13 mouse cellular contexts compared by ENCODE assay signal in the genomic region with DNA sequence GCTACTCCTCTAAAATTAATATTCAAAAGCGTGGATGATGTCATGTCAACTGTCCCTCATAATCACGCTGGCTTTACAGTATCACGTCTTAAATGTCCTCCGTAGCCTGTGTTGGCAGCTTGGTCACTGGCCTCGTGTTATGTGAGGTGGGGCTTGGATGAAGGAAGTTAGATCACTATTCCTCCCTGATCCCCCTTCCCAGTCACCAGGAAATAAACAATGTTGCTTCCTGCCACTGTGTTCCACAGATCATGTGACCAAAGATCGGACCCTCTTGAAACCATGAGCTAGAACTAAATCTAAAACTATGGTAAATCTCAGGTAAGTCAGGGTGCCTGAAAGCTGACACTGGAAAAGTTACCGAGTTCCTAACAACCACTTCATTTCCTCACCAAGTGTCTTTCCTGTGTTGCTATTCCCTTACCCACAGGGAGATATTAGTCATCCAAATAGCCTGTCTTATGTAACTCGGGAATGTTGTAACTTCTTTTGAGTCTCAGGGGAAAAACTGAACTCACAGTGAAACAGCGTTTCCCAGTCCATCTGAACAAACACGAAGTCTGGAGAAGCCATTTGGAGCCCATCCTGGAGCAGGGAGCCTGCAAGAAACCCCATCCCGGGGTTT. TPM values are rescaled to one million over a fixed set of nuclear protein-coding genes. Genes with fewer than 3 reads are reported as not detected.
DNase-seq lines count a peak whose midpoint lies in the region; ATAC-seq and TF ChIP-seq lines count a peak whose summit lies in the region.
"Had no signal": no experiment of that assay in that cellular context is flagged by ENCODE, and none has a peak within 500 bp of the region (broad histone marks: within the 10 kb centered on the region; RNA-seq: fewer than 3 reads in every experiment).

No protein-coding gene starts in this region.

- no peaks in the 10 kb centered on the region for H3K27me3 ChIP-seq in heart, embryonic 12.5 days (replicated peaks)
- no peaks in the 10 kb centered on the region for H3K27me3 ChIP-seq in C2C12 (ENCODE audit: control insufficient read depth, insufficient read depth, insufficient read length)
- H3K27me3 ChIP-seq: CH12.LX; heart, embryonic 15.5 days; intestine, embryonic 15.5 days had no signal

- H3K79me2 ChIP-seq in C2C12 (ENCODE audit: control insufficient read depth, insufficient read depth), result no peaks in the 10 kb centered on the region

- no peak for TF ChIP-seq CTCF in C2C12 (IDR thresholded peaks at IDR 0.05; ENCODE audit: control insufficient read depth, insufficient read depth, insufficient read length)

- peaks cover 6% of the 10 kb centered on the region; the same call in 1 of the 2 replicates for H3K4me1 ChIP-seq in heart, embryonic 12.5 days (replicated peaks)
- H3K4me1 ChIP-seq: heart, embryonic 15.5 days; intestine, embryonic 15.5 days had no signal

- DNase-seq in heart, adult 11 months, result peak; percentile 97
- peak; percentile 50 for DNase-seq in fat pad, adult 2 months (ENCODE audit: extremely low read depth, low read depth, low spot score)
- peak; percentile 20 for DNase-seq in heart, postnatal 25 days (ENCODE audit: low spot score)
- no peak for DNase-seq in left cerebral cortex, postnatal 14 days (ENCODE audit: low spot score in 2 of 2)
- no peak for DNase-seq in layer of hippocampus, postnatal 14 days (ENCODE audit: low spot score in 2 of 2)
- no peak for DNase-seq in right cerebral cortex, adult 18-20 months
- DNase-seq: liver; thymus, postnatal 36 days had no signal

- H3K4me2 ChIP-seq in heart, embryonic 12.5 days, result no peak overlapping the region
- H3K4me2 ChIP-seq: heart, embryonic 15.5 days; intestine, embryonic 15.5 days had no signal

- no peak overlapping the region for H3K4me3 ChIP-seq in heart, embryonic 12.5 days
- H3K4me3 ChIP-seq in C2C12 (ENCODE audit: insufficient read depth, poor library complexity, severe bottlenecking), result no peak overlapping the region
- H3K4me3 ChIP-seq: heart, embryonic 15.5 days; intestine, embryonic 15.5 days had no signal

- H3K36me3 ChIP-seq in heart, embryonic 12.5 days, result no peaks in the 10 kb centered on the region
- no peaks in the 10 kb centered on the region for H3K36me3 ChIP-seq in C2C12 (ENCODE audit: control insufficient read depth, insufficient read depth)
- H3K36me3 ChIP-seq: heart, embryonic 15.5 days; intestine, embryonic 15.5 days had no signal

- no peak overlapping the region for H3K27ac ChIP-seq in heart, embryonic 12.5 days (ENCODE audit: poor library complexity, severe bottlenecking)
- H3K27ac ChIP-seq: heart, embryonic 15.5 days; intestine, embryonic 15.5 days had no signal

- H3K9ac ChIP-seq in heart, embryonic 12.5 days, result no peak overlapping the region
- H3K9ac ChIP-seq: heart, embryonic 15.5 days; intestine, embryonic 15.5 days had no signal

- WGBS in heart, embryonic 12.5 days, result 69% methylated on average over 11 of the region's 11 CpGs

- no peaks in the 10 kb centered on the region for H3K79me3 ChIP-seq in C2C12 (ENCODE audit: low read depth)

- H3ac ChIP-seq in C2C12 (ENCODE audit: control insufficient read depth, insufficient read length, low read depth), result peak overlapping the region; percentile 27

- intact Hi-C loops in heart, postnatal 25 days (cut with DNase I), result no loop called here
- intact Hi-C loops in left cerebral cortex, postnatal 14 days (cut with DNase I), result no loop called here

- no peaks in the 10 kb centered on the region for H3K9me3 ChIP-seq in heart, embryonic 12.5 days (replicated peaks)
- H3K9me3 ChIP-seq: heart, embryonic 15.5 days; intestine, embryonic 15.5 days had no signal

- no peak for ATAC-seq in heart, embryonic 12.5 days (ENCODE audit: insufficient number of reproducible peaks, low FRiP score)
- ATAC-seq: intestine, embryonic 15.5 days had no signal

TF ChIP-seq in C2C12, 6 proteins besides CTCF, POLR2A, EP300 and RAD21:
- TF ChIP-seq CEBPB (IDR thresholded peaks at IDR 0.05; ENCODE audit: low read depth) (peak; percentile 93), FOSL1 (IDR thresholded peaks at IDR 0.05; ENCODE audit: insufficient read depth, low read length, poor library complexity, severe bottlenecking) (peak; percentile 70), MYOD1 (IDR thresholded peaks at IDR 0.05; ENCODE audit: control insufficient read depth, insufficient read length, low read depth) (no peak), MAX (IDR thresholded peaks at IDR 0.05) (no peak), USF1 (IDR thresholded peaks at IDR 0.05; ENCODE audit: low read depth) (peak; percentile 41)

RNA-seq across cellular contexts. Expression of gene Mturn, which starts 25.8 kb away (rescaled TPM):
- 5.3 and 6.2 TPM in 2 replicates for polyA plus RNA-seq in heart, embryonic 12.5 days (2016; fragmentation: Nextera tagmentation; extraction: Ambion mirVana)
- 1.3 TPM for polyA plus RNA-seq in C2C12 (2012; fragmentation: generic; extraction: Trizol)
- 10 to 100 TPM; 14.5 to 16.1 TPM for total RNA-seq in heart, postnatal 25 days (2021)
- total RNA-seq in left cerebral cortex, postnatal 14 days (2021), result 10 to 100 TPM; 91.4 to 98.7 TPM
- 100 to 1,000 TPM; 164 to 166 TPM for total RNA-seq in layer of hippocampus, postnatal 14 days (2021)

RNA-seq across cellular contexts. Expression of gene Fkbp14, which starts 58.5 kb away (rescaled TPM):
- polyA plus RNA-seq in heart, embryonic 12.5 days (2016; fragmentation: Nextera tagmentation; extraction: Ambion mirVana), result 27.2 and 28.4 TPM in 2 replicates
- 5.0 TPM for polyA plus RNA-seq in C2C12 (2012; fragmentation: generic; extraction: Trizol)
- total RNA-seq in heart, postnatal 25 days (2021), result 10 to 100 TPM in 1 of 2 experiments, 1 to 10 TPM in 1; 8.2 to 10.4 TPM
- 1 to 10 TPM; 8.4 to 9.7 TPM for total RNA-seq in left cerebral cortex, postnatal 14 days (2021)
- 10 to 100 TPM; 12.5 to 16.6 TPM for total RNA-seq in layer of hippocampus, postnatal 14 days (2021)

Comparison
In these comparisons a context has a peak if more than half of its experiments do, and no peak if none do; other contexts are left out.
1. DNase-seq: peak in heart, adult 11 months (single experiment), fat pad, adult 2 months (single experiment) and heart, postnatal 25 days (single experiment); none in left cerebral cortex, postnatal 14 days (0 of 2), layer of hippocampus, postnatal 14 days (0 of 2) and right cerebral cortex, adult 18-20 months (single experiment).
2. RNA of gene Mturn, which starts 25.8 kb away (total RNA-seq): 164 to 166 TPM in layer of hippocampus, postnatal 14 days and 91.4 to 98.7 TPM in left cerebral cortex, postnatal 14 days; 14.5 to 16.1 TPM in heart, postnatal 25 days; every median in the first group is over 4 times any median in the second.